Mouse (Mus musculus): ENCODE results near the gene Ctnnbl1.

The Ctnnbl1 gene

GRCm38 (mm10) chr2:157940586-157941185, 203.5 kb downstream of the Ctnnbl1 start:
- no peak for DNase-seq (ENCODE audit: low spot score in 2 of 2)
